Mouse (Mus musculus): ENCODE measurements around the gene Kremen2. TPM values are rescaled to one million over a fixed set of nuclear protein-coding genes. Genes with fewer than 3 reads are reported as not detected.
"Not testable (repeated sequence)": the region's sequence is repeated elsewhere in the genome, so short reads cannot be mapped to it uniquely, and the experiment has no call there.

The Kremen2 gene
- polyA plus RNA-seq, 1 experiment from 2014 or later = 0.73 TPM

DNA sequence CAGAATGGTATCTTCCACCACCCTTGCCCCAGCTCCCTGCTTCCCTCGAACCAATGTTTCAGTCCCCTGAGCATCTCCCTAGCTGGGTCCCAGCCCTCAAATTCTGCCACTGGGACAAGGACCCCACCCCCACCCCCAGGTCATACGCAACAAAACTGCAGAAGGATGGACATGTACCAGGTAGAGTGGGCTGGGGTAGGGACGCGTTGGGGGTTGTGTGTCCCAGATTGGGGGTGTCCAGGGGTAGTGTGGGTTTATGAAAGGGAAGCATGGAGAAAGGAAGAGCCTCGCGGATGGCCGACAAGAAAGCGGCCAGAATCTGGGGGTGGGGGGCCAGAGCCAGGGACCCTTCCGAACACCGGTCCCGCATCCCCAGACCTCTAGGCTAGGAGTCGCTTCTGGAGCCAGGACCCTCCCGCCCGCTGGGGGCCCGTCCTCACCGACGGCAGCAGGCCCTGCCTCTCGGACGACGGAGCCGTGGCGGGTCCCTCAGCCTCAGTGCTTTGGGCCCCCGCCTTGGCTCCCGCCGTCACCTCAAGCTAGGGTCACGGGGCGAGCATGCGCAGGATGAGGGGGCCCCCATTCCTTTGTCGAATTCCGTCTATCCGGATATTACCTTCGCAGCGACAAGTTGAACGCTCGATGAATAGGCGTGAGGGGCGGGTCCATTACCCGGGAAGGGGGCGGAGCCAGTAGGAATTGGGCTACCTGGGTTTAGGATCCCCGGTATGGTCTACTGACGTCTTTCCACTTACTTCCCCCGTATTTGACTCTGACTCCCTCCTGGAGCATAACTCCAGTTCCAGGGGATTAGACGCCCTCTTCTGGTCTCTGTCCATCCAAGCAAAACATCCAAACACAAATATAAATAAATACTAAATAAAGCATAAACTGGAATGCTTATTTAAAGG, 40.2 kb upstream of the Kremen2 start, which contains the start of gene Flywch2:
Flywch2 (minus strand) TSS at position 521 of the 911 bp plus-strand sequence.
- Histone ChIP-seq H3K4me1 (replicated peaks; ENCODE audit: control insufficient read depth, insufficient read depth, low read length) (peaks cover 10% of the 10 kb centered on the region), H3K4me2 (peak within 1 kb of the TSS; percentile 97), H3K27ac (ENCODE audit: low read depth, low read length) (no peak within 1 kb of the TSS), H3K27me3 (replicated peaks; ENCODE audit: control insufficient read depth, insufficient read depth, low read length) (no peaks in the 10 kb centered on the region), H3K9ac (ENCODE audit: low read depth, low read length) (peak within 1 kb of the TSS; percentile 70), H3K9me3 (ENCODE audit: control insufficient read depth, low read length) (no peaks in the 10 kb centered on the region), H3K4me3 (ENCODE audit: low read depth, low read length) (peak within 1 kb of the TSS; percentile 60), H3K36me3 (ENCODE audit: control insufficient read depth, insufficient read depth, low read length) (no peaks in the 10 kb centered on the region)
- peak; percentile 61 for ATAC-seq (replicated peaks; ENCODE audit: low FRiP score)
- DNase-seq (ENCODE audit: low spot score) = peak; percentile 69
- 4% methylated on average over 43 of the region's 43 CpGs for WGBS

DNA sequence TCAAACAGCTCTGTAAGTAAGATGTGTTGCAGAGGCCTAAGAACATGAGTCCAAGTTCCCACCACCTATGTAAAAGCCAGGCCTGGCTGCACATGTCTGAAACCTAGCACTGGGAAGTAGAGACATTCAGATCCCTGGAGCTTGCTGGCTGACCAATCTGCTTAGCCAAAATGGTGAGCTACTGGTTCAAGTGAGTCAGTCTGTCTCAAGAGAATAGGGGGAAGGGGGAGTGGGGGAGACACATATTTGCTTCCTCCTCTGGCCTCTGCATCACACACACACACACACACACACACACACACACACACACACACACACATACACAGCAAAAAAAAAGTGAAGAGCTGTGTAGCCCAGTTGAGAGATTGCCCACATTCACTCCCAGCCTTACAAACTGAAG, 37.7 kb upstream of the Kremen2 start:
- Histone ChIP-seq H3K27me3 (replicated peaks; ENCODE audit: control insufficient read depth, insufficient read depth, low read length) (no peaks in the 10 kb centered on the region), H3K4me3 (ENCODE audit: low read depth, low read length) (no peak overlapping the region), H3K4me2 (no peak overlapping the region)

DNA sequence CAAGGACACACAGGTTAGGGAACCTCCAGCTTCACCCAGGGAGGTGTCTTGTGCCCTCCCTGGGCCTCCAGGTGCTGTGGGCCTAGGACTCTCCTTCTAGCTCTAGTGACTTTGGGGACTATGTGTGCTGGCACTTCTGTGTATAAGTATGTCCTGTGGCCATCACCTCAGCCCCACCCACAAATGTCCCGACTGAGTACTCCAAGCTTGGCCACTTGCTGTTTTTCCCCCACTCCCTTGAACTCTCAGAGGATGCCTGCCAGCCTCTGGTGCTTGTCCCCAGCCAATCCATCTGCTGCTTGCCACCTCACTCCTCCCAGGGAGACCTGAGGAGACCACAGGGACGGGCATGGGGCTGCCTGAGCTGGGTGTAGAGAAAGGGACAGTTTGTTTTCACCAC, 32.8 kb upstream of the Kremen2 start:
- no peak for ATAC-seq (replicated peaks; ENCODE audit: low FRiP score)
- no peak overlapping the region for H3K4me2 ChIP-seq
- H3K9me3 ChIP-seq (ENCODE audit: control insufficient read depth, low read length) = no peaks in the 10 kb centered on the region
- no peaks in the 10 kb centered on the region for H3K4me1 ChIP-seq (replicated peaks; ENCODE audit: control insufficient read depth, insufficient read depth, low read length)
- H3K27me3 ChIP-seq (replicated peaks; ENCODE audit: control insufficient read depth, insufficient read depth, low read length) = no peaks in the 10 kb centered on the region
- no peak for DNase-seq (ENCODE audit: low spot score)
- H3K27ac ChIP-seq (ENCODE audit: low read depth, low read length) = no peak overlapping the region
- H3K36me3 ChIP-seq (ENCODE audit: control insufficient read depth, insufficient read depth, low read length) = no peaks in the 10 kb centered on the region
- no peak overlapping the region for H3K9ac ChIP-seq (ENCODE audit: low read depth, low read length)
- no peak overlapping the region for H3K4me3 ChIP-seq (ENCODE audit: low read depth, low read length)
- WGBS = 48% methylated on average over 2 of the region's 2 CpGs

More for the DNA sequence above, 37.7 kb upstream of the Kremen2 start:
- H3K27ac ChIP-seq (ENCODE audit: low read depth, low read length) = no peak overlapping the region
- H3K4me1 ChIP-seq (replicated peaks; ENCODE audit: control insufficient read depth, insufficient read depth, low read length) = no peaks in the 10 kb centered on the region
- no peaks in the 10 kb centered on the region for H3K9me3 ChIP-seq (ENCODE audit: control insufficient read depth, low read length)
- H3K36me3 ChIP-seq (ENCODE audit: control insufficient read depth, insufficient read depth, low read length) = no peaks in the 10 kb centered on the region
- no peak overlapping the region for H3K9ac ChIP-seq (ENCODE audit: low read depth, low read length)
- no peak for ATAC-seq (replicated peaks; ENCODE audit: low FRiP score)
- DNase-seq (ENCODE audit: low spot score) = no peak

DNA sequence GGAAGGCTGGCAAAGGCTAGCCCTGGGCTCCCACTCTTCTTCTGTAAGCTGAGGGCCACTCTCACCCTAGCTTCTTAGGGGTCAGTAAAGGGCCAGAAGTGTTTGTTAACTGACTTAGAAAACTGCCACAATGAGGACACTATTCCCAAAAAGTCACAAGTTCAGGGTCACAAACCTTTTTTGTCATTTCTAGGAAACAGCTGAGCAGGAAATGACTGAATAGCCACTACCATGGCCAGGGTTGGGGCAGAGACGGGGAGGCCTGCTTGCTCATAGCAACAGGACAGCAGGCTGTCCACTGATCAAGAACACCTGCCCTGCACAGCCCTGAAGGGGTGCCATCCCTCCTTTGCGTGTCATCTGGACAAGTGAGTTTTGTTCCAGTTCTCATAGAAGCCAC, 31.5 kb upstream of the Kremen2 start:
- H3K4me1 ChIP-seq (replicated peaks; ENCODE audit: control insufficient read depth, insufficient read depth, low read length) = no peaks in the 10 kb centered on the region
- DNase-seq (ENCODE audit: low spot score) = no peak

DNA sequence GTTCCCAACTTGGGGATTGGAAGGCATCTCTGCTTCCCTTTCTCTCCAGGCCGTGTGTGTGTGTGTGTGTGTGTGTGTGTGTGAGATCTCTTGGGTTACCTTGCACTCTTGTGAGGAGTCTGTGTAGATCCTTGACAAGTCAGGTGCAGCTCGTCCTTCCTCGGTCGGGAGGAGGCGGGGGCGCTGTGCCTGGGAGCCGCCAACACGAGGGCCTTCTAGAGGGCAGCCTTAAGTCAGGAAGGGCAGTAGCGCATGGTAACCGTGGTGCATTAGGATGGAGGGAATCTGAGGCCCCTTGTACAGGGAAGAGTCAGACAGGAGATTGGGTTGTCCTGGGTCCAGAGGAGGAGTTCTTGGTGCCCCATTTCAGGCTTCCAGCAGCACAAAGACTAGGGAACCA, 30.6 kb upstream of the Kremen2 start:
- 84% methylated on average over 10 of the region's 10 CpGs for WGBS
- DNase-seq (ENCODE audit: low spot score) (no peak), ATAC-seq (replicated peaks; ENCODE audit: low FRiP score) (no peak)
- Histone ChIP-seq H3K9ac (ENCODE audit: low read depth, low read length) (no peak overlapping the region), H3K27ac (ENCODE audit: low read depth, low read length) (no peak overlapping the region), H3K4me3 (ENCODE audit: low read depth, low read length) (no peak overlapping the region), H3K27me3 (replicated peaks; ENCODE audit: control insufficient read depth, insufficient read depth, low read length) (no peaks in the 10 kb centered on the region), H3K4me1 (replicated peaks; ENCODE audit: control insufficient read depth, insufficient read depth, low read length) (0 out of 2 replicates have a peak, but pooled peaks cover 2% of the 10 kb centered on the region), H3K36me3 (ENCODE audit: control insufficient read depth, insufficient read depth, low read length) (no peaks in the 10 kb centered on the region), H3K4me2 (no peak overlapping the region), H3K9me3 (ENCODE audit: control insufficient read depth, low read length) (no peaks in the 10 kb centered on the region)

More for the DNA sequence above, 31.5 kb upstream of the Kremen2 start:
- Histone ChIP-seq H3K9me3 (ENCODE audit: control insufficient read depth, low read length) (no peaks in the 10 kb centered on the region), H3K9ac (ENCODE audit: low read depth, low read length) (no peak overlapping the region), H3K27ac (ENCODE audit: low read depth, low read length) (no peak overlapping the region), H3K36me3 (ENCODE audit: control insufficient read depth, insufficient read depth, low read length) (no peaks in the 10 kb centered on the region), H3K4me3 (ENCODE audit: low read depth, low read length) (no peak overlapping the region), H3K4me2 (no peak overlapping the region), H3K27me3 (replicated peaks; ENCODE audit: control insufficient read depth, insufficient read depth, low read length) (no peaks in the 10 kb centered on the region)
- no peak for ATAC-seq (replicated peaks; ENCODE audit: low FRiP score)
- WGBS = 73% methylated on average over 2 of the region's 2 CpGs

DNA sequence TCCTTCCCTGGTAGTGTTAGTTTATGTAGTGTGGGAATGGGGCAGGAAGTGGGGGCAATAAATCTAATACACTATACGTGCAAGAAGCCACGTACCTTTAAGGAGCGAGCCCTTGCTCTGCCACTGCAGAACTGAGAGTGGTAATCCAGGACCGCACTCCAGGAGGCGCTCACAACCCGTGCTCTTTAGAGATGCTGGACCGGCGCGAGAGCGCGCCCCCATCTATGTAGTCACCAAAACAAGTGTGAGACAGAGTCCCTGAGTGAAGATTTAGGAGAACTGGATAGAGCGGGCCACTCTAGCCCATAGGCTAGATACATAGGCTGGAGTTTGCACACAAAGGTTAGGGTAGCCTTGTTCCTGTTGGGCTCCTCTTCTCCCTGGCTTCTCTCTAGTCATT, 28.5 kb upstream of the Kremen2 start:
- H3K9me3 ChIP-seq (ENCODE audit: control insufficient read depth, low read length) = no peaks in the 10 kb centered on the region
- no peak overlapping the region for H3K4me3 ChIP-seq (ENCODE audit: low read depth, low read length)
- H3K27ac ChIP-seq (ENCODE audit: low read depth, low read length) = no peak overlapping the region
- peak; percentile 73 for DNase-seq (ENCODE audit: low spot score)
- no peaks in the 10 kb centered on the region for H3K27me3 ChIP-seq (replicated peaks; ENCODE audit: control insufficient read depth, insufficient read depth, low read length)
- no peaks in the 10 kb centered on the region for H3K36me3 ChIP-seq (ENCODE audit: control insufficient read depth, insufficient read depth, low read length)
- ATAC-seq (replicated peaks; ENCODE audit: low FRiP score) = peak; percentile 56
- WGBS = 8% methylated on average over 12 of the region's 12 CpGs
- 0 out of 2 replicates have a peak overlapping the region, but pooled peaks have one; percentile 20 for H3K4me2 ChIP-seq
- H3K9ac ChIP-seq (ENCODE audit: low read depth, low read length) = no peak overlapping the region
- peaks cover 9% of the 10 kb centered on the region for H3K4me1 ChIP-seq (replicated peaks; ENCODE audit: control insufficient read depth, insufficient read depth, low read length)

DNA sequence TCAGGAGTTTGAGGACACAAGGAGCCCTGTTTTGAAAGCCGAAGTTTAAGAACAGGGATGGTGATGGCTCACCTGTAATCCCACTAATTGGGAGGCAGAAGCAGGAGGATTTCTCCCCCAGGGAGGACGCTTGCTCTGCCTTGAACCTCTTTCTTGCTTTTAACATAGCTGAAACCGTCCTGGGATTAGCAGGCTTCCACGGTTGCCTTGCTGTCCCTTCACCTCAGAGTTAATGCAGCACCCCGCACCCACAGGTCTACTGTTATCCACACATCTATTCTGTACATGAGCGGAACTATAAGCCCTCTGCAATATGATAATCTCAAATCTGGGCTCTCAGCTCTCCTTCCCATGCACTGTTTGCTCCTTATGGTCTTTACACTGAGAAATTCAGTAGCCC, 28.0 kb upstream of the Kremen2 start:
- Histone ChIP-seq H3K27me3 (replicated peaks; ENCODE audit: control insufficient read depth, insufficient read depth, low read length) (no peaks in the 10 kb centered on the region), H3K27ac (ENCODE audit: low read depth, low read length) (no peak overlapping the region), H3K4me3 (ENCODE audit: low read depth, low read length) (no peak overlapping the region), H3K4me2 (no peak overlapping the region), H3K36me3 (ENCODE audit: control insufficient read depth, insufficient read depth, low read length) (no peaks in the 10 kb centered on the region), H3K9ac (ENCODE audit: low read depth, low read length) (no peak overlapping the region), H3K4me1 (replicated peaks; ENCODE audit: control insufficient read depth, insufficient read depth, low read length) (peaks cover 9% of the 10 kb centered on the region), H3K9me3 (ENCODE audit: control insufficient read depth, low read length) (no peaks in the 10 kb centered on the region)
- ATAC-seq (replicated peaks; ENCODE audit: low FRiP score) (no peak), DNase-seq (ENCODE audit: low spot score) (no peak)
- 71% methylated on average over 6 of the region's 6 CpGs for WGBS

DNA sequence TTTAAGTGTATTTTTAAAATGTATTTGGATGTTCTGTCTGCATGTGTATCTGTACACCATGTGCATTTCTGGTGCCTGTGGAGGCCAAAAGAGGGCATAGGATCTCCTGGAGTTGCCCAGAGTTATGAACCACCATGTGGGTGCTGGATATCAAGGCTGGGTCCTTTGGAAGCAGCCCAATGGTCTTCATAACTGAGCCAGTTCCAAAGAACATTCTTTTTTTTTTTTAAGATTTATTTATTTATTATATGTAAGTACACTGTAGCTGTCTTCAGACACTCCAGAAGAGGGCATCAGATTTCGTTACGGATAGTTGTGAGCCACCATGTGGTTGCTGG, 26.6 kb upstream of the Kremen2 start:
- not testable (repeated sequence) for H3K9ac ChIP-seq (ENCODE audit: low read depth, low read length); ATAC-seq (replicated peaks; ENCODE audit: low FRiP score); H3K4me2 ChIP-seq; H3K4me1 ChIP-seq (replicated peaks; ENCODE audit: control insufficient read depth, insufficient read depth, low read length); H3K9me3 ChIP-seq (ENCODE audit: control insufficient read depth, low read length); H3K4me3 ChIP-seq (ENCODE audit: low read depth, low read length); DNase-seq (ENCODE audit: low spot score); H3K27me3 ChIP-seq (replicated peaks; ENCODE audit: control insufficient read depth, insufficient read depth, low read length); H3K27ac ChIP-seq (ENCODE audit: low read depth, low read length); H3K36me3 ChIP-seq (ENCODE audit: control insufficient read depth, insufficient read depth, low read length)
- WGBS = 70% methylated on average over 2 of the region's 2 CpGs

Measured in liver, embryonic 11.5 days (tissue).